Mouse (Mus musculus) NIH3T3 (cell line): ENCODE measurements around the gene Tmem179b.

Experiments
- DNase-seq: peaks from one replicate; pipeline ENCODE4 v3.0.0-alpha.2; 2012; ENCODE audit warnings: low read depth

Tmem179b gene

GRCm38 (mm10) chr19:8786008-8786781 is 11.9 kb upstream of the Tmem179b start, which contains the start of gene Taf6l:
Taf6l (minus strand) TSS chr19:8786417.
- peak; percentile 96 for DNase-seq

GRCm38 (mm10) chr19:8774951-8775421 is 719 bp upstream of the Tmem179b start:
- DNase-seq, result peak; percentile 34

- DNase-seq, result peak; percentile 22
Observed at GRCm38 (mm10) chr19:8773409-8773808, 858 bp downstream of the Tmem179b start.

GRCm38 (mm10) chr19:8772996-8773395 is 1.3 kb downstream of the Tmem179b start:
- DNase-seq, result no peak

- DNase-seq, result no peak
Observed at GRCm38 (mm10) chr19:8770567-8771270, 3.5 kb downstream of the Tmem179b start, which contains the start of gene Tmem223. Tmem223 (plus strand) TSS chr19:8770996.

- DNase-seq, result no peak
Observed at GRCm38 (mm10) chr19:8765562-8765961, 8.7 kb downstream of the Tmem179b start.

GRCm38 (mm10) chr19:8763276-8763675 is 11.0 kb downstream of the Tmem179b start:
- DNase-seq, result no peak

- no peak for DNase-seq
Observed at GRCm38 (mm10) chr19:8760757-8761156, 13.5 kb downstream of the Tmem179b start.

- DNase-seq, result no peak
Observed at GRCm38 (mm10) chr19:8758899-8759298, 15.4 kb downstream of the Tmem179b start.

- DNase-seq, result peak; percentile 17
Observed at GRCm38 (mm10) chr19:8757471-8757998, 16.7 kb downstream of the Tmem179b start.

- peak; percentile 99 for DNase-seq
Observed at GRCm38 (mm10) chr19:8756635-8757387, 17.5 kb downstream of the Tmem179b start, which contains the start of gene Nxf1. Nxf1 (plus strand) TSS chr19:8757073.

- DNase-seq, result peak; percentile 18
Observed at GRCm38 (mm10) chr19:8755652-8756051, 18.6 kb downstream of the Tmem179b start.

GRCm38 (mm10) chr19:8747368-8747767 is 26.9 kb downstream of the Tmem179b start:
- DNase-seq, result peak; percentile 67

GRCm38 (mm10) chr19:8745382-8745781 is 28.9 kb downstream of the Tmem179b start:
- DNase-seq, result no peak

- no peak for DNase-seq
Observed at GRCm38 (mm10) chr19:8742176-8742575, 32.1 kb downstream of the Tmem179b start.

GRCm38 (mm10) chr19:8741243-8741869 is 32.9 kb downstream of the Tmem179b start, which contains the start of gene Stx5a:
Stx5a (plus strand) TSS chr19:8741413.
- peak; percentile 99 for DNase-seq

GRCm38 (mm10) chr19:8740603-8741002 is 33.7 kb downstream of the Tmem179b start, which contains the start of gene 1700092M07Rik:
1700092M07Rik (plus strand) TSS chr19:8740718.
- no peak for DNase-seq

GRCm38 (mm10) chr19:8739646-8740045 is 34.6 kb downstream of the Tmem179b start:
- no peak for DNase-seq

- no peak for DNase-seq
Observed at GRCm38 (mm10) chr19:8738911-8739310, 35.4 kb downstream of the Tmem179b start.

- no peak for DNase-seq
Observed at GRCm38 (mm10) chr19:8736160-8736467, 38.2 kb downstream of the Tmem179b start.

GRCm38 (mm10) chr19:8735389-8736159 is 38.7 kb downstream of the Tmem179b start, which contains the start of gene Wdr74:
Wdr74 (plus strand) TSS chr19:8735827.
- DNase-seq, result peak; percentile 98
